Mouse (Mus musculus) frontal cortex, adult (tissue): ENCODE measurements around the gene Jpt1.
"Not testable (repeated sequence)": the region's sequence is repeated elsewhere in the genome, so short reads cannot be mapped to it uniquely, and the experiment has no call there.

Source experiments
- ATAC-seq: cut with Nextera tagmentation; 2 replicates; pipeline ENCODE4 v1.9.2; 2017; ENCODE audit warnings: mild to moderate bottlenecking, moderate library complexity, mixed read lengths; ENCODE audit not compliant: low TSS enrichment

Gene Jpt1

DNA sequence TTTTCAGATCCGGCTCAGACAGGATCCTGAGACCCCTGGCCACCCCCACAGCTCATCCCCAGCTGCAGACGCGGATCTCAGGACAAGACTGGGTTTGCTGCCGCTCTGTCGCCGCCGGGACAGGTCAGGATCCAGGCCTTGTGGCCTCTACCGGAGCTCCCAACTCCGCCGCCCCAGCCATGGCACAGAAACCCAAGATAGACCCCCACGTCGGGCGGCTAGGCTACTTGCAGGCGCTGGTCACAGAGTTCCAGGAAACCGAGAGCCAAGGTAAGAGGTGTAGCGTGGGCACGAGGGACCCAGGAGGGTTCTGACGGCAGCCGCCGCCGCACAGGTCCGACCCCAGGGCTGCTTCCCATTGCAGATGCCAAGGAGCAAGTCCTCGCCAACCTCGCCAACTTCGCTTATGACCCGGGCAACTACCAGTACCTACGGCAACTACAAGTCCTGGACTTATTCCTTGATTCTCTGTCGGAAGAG is 38.4 kb downstream of the Jpt1 start:
- ATAC-seq, result no peak

DNA sequence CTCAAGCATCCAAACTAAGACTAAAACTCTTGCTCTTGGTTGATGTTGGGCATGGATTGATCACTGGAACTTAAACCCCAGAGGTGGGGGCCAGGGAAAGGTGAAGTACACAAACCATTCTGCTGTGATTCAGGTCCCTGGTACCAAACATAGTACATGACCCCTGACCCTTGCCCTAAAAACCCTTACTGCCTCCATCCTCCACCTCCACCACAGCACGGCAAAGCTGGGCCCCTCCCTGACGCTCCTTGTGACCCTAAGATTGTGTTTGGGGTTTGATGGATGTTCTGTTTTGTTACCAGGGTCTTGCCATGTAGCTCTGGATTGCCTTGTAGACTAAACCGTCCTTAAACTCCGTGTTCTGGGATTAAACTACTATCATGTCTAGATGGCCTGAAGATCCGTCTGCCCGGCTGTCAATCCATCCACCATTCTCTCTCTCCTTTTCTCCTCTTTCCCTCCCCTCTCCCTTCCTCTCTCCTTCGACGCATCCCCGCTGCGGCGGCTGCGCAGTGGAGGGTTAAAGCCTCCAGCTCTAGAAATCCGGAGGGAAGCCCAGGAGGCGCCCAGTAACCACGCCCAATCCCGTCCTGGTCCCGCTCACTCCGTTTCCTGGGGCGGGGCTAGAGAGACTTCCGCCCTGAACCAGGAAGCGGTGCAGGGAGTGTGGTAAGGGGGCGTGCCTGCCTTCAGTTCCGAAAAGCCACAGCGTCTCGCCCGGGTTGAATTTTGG is 39.0 kb downstream of the Jpt1 start, which contains the start of gene Armc7:
Gene Armc7 (plus strand): TSS at position 643 of the 733 bp plus-strand sequence.
- peak; percentile 90 for ATAC-seq

DNA sequence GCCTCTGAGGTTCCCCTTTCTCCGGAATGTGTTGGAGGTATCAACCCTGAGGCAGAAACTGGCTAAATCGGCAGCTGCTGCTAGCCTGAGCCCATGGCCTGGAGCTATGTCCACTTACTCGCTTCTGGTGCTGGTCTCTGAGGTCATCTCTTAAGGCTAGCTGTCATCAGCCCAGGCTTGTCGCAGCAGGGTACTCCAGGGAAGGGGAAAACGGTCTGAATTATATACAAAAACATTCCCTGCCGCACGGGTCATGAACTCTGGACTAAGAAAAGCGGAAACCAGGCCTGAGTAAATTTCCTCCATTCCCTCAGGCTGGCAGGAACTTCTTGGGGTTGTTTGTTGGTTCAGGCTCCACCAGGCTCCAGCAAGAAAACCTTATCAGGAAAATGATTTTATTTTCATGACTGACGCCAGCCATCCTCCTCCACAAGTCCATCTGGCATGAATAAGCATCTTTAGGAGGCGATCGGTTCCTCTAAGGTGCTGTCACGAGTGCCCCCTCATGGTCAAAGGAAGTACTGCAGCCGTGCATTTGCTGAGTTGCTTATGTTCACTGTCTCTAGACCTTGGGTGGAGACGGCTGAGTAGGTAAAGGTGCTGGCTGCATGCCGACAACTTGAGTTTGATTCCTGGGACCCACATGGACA is 40.4 kb downstream of the Jpt1 start:
- ATAC-seq, result peak; percentile 61; the same call in 1 of the 2 replicates

DNA sequence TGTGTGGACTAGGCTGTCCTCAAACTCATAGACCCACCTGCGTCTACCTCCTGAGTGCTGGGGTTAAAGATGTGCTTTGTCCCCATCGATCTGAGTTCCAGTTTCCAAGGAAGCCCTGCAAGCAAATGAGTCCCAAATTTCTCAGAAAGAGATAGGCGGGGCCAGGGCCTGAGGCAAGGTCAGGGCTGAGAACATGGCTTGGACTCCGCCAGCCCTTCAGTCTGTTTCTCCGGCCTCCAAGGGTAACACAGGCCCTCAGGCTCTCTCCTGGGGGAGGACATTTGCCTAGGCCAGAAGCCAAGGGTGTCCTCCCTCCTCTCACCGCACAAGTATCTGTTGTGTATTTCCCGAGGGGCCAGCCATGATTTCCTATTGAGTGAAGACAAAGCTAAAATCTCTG is 42.0 kb downstream of the Jpt1 start:
- no peak for ATAC-seq

DNA sequence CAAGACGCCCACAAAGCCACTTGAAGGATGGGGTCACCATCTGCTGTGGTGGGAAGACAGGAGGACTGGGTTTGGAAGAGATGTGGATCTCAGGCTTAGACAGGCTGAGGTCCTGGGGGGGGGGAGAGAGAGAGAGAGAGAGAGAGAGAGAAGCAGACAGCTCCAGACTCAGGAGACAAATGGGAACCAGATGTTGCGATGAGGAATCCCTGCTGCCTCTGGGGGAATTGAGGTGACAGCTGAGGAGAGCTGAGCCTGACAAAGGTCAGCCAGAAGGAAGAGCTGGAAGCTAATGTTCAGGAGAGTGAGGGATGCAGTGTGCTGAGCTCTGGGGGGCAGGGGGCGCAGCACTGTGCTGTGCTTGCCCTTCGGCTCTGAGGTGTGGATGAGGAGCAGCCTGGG is 47.0 kb downstream of the Jpt1 start:
- no peak for ATAC-seq

DNA sequence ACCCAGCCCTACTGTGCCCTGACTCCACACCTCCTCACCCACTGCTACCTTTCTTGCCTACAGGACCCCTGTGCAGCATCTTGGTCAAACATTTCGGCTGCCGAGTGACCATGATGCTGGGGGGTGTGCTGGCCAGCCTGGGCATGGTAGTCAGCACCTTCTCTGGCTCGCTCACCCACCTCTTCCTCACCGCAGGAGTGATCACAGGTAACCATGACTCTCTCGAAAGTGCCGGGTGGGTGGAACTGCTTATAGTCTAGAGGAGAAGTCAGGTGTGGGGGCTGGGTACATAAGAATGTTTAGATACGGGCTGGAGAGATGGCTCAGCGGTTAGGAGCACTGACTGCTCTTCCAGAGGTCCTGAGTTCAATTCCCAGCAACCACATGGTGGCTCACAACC is 49.3 kb downstream of the Jpt1 start:
- no peak for ATAC-seq

DNA sequence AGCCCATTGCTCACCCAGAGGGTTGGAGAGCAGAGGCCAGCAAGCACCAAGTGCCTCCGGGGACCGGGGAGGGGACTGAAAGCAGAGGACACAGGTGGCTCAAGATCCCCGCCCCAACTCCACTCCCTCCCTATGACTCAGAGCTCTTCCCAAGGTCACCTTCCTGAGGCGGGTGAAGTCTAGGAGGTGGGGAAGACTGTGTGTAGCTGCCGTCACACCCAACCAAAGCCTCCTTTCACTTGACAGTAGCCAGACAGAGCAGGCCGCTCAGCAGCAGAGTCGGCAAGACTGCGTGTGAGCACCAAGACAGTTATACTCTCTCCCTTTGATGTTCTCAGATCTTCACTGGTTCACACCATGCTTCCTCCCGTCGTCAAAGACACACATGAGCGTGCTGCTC is 50.8 kb downstream of the Jpt1 start:
- no peak for ATAC-seq

DNA sequence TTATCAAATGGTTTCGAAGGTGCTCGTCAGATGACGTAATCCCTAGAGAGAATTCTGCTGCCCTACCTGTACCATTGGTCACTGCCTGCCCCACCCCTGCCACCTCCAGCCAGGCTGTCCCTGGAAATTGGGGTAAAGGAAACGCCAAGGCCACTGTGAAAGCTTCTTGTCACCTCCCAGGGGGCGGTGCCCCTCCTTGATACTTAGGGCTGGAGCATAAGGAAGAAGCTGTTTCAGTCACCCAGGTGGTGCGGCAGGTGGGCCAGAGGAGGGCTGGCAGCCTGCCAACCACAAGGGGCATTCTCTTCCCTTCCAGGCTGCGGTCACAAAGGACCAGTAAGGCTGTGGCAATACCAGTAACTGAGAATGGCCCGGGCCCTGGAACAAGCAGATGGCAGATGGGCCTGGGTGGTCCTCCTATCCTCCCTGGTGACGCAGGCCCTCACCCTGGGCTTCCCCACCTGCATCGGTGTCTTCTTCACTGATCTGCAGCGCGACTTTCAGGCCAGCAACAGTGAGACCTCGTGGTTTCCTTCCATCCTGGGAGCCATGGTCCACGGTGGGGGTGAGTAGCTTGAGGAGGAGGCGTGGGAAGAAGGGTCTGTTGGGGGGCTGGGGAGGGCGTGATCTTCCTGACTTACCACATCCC is 51.8 kb downstream of the Jpt1 start, which contains the start of gene Slc16a5:
Gene Slc16a5 (plus strand): TSS at position 232 of the 649 bp plus-strand sequence.
- no peak for ATAC-seq

DNA sequence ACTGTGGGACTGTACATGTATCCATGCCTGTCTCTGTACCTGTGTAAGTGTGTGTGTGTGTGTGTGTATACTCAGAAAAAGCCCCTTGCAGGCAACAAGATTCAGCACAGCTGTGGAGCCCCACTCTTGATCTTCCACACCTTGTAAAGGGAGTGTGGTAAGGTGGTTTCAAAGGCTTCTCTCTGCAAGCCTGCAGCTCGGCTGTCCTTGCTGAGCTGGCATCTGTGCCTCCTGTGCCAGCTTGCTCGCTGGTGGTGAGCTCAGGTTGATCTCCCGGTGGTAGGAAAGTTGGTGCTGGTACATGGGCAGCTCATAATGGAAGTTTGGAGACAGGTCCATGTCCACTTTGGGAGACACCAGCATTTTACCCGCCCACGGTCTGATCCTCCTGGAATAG is 52.3 kb downstream of the Jpt1 start:
- no peak for ATAC-seq

DNA sequence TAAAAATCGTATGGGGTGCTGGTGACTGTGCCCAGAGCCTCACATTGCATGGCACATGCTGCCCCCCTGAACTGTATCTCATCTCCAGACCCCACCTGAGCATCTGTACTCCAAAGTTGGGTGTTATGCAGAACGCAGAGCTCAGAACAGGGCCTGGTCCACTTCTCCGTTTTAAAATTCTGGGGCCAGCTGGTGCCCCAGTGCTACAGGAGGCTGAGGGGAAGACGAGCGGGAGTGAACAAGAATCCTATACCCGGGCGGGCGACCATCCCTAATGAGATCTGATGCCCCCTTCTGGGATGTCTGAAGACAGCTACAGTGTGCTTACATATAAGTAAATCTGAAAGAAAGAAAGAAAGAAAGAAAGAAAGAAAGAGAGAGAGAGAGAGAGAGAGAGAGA is 53.2 kb downstream of the Jpt1 start:
- no peak for ATAC-seq

DNA sequence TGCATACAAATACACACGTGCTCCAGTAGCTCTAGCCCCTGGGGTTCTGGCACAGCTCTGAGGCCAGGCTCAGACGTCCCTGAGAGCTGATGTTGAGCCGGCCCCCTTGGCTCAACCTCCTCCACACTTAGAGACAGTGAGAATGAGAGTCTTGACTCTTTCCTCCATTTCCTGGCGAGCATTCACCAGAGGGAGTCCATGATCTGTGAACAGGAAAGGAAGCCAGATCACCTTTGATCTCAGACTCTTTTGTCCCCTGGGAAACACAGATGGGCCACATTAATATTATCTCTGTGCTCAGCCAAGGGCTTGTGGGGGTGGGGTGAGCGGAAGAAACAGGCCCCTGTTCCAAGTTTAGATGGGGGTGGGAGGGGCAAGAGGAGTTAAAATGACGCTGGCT is 56.8 kb downstream of the Jpt1 start:
- no peak for ATAC-seq

DNA sequence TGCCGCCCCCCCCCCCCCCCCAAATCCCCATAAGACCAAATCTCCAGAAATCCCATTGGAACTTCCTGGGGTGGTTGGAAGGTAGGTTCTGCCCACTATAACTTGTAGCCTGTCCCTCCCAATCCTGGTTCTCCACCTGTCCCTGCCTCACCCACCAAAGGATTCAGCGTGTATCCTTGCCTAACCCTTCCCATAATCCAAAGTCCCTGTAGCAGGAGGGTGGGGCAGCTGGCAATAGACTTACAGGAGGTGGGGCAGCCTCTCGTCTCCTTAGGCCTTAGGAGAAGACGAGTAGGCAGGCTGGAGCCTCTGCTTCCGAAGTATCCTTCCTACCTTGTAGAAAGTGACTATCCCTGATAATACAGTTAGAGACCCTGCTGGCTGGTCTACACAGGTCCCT is 58.0 kb downstream of the Jpt1 start:
- no peak for ATAC-seq

DNA sequence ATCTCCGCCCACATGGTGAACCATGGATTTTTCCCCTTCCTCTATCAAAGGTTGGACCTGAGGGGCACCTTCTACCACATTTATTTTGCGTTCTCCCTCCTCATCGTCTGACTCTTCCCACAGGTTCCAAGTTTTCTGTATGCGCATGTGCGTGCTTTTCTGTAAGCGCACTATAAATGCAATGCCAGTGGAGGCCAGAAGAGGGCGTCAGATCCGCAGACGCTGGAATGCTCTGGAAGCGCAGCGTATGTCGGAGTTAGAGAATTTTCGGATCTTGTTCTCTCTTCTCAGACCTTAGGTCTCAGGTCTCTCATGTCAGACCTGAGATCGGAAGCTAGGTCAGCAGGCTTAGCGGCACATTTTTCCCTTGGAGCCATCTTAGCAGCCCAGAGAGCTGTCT is 58.6 kb downstream of the Jpt1 start:
- ATAC-seq, result no peak

DNA sequence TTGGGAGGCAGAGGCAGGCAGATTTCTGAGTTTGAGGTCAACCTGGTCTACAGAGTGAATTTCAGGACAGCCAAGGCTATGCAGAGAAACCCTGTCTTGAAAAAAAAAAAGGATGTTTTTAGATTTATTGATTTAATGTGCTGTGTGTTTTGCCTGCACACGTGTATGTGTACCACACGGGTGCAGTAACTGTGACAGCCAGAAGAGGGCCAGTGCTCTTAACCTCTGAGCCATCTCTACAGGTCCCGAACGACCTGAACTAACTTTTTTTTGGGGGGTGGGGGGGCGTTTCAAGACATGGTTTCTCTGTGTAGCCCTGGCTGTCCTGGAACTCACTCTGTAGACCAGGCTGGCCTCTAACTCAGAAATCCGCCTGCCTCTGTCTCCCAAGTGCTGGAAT is 59.4 kb downstream of the Jpt1 start:
- ATAC-seq, result not testable (repeated sequence)

DNA sequence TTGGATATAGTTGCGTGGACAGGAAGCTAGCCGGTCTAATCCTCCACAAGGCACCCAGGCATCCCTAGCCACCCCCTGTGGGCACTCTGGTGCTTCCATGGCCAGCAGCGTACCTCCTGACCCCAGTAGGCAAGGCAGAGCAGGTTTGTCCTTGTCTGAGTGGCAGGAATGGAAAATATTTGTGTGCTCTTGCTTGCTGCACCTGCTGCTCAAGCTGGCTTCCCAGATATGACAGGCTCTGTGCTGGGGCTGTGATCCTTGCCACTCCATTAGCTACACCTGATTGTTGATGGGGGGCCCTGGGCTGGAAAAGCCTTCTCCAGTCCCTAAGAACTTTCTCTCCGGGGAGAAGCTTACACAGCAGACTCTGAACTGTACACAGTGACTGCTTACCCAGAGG is 60.9 kb downstream of the Jpt1 start:
- ATAC-seq, result no peak

DNA sequence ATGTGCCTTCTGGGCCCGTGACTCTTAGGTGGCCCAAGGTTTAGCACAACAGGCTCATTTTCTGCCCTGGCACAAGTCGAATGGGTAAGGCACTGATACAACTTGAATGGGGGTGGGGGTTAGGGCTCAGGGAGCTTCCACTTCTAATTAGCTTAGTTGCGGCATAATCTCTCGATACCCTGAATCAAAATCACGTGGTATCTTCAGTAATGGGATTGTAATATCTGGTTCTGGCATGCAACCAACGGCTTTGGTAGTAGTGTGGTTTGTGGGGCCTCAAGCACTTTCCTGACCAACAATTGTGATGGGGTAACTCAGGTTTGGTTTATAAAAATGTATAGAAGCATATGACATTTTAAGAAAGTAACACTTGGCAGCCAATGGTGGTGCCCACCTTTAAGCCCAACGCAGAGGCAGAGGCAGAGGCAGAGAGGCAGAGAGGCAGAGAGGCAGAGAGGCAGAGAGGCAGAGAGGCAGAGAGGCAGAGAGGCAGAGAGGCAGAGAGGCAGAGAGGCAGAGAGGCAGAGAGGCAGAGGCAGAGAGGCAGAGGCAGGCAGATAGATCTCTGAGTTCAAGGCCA is 61.8 kb downstream of the Jpt1 start:
- ATAC-seq, result no peak

DNA sequence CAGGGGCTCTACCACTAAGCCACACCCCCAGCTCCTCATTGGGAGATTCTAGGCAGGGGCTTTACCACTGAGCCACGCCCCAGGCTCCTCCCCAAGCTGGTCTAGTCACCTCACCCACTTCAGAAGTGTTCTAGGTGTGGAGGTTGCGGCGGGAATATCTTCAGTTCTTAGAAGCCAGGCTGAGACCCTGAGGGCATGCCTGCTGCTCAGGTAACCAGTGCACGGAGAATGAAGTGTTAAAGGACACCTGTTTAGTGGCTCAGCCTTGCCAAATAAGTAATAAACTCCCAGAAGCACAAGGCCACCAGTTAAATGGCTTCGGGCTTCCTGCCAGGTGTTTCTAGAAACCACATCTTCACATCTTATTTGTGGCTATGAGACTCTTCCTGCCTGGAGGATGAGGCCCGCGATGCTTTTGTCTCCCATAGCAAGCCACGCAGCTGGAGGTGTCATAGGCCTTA is 62.4 kb downstream of the Jpt1 start:
- ATAC-seq, result no peak

DNA sequence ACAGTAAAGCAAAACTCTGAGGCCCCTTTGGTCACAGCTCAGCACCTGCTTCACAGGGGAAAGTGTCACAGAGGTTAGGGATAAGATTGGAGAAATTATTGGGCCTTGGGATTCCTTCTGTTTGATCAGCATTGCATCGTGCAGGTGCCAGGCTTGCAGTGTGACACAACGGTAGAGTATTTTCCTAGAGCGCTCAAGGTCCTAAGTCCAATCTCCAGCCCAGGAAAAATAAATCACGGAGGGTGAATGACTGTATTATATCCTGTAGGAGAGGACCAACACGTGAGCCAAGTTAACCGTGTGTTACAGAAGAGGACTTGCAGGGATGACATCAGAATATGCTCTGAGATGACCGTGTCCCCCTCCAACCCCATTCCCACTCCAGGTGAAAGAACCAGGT is 64.0 kb downstream of the Jpt1 start:
- ATAC-seq, result no peak

DNA sequence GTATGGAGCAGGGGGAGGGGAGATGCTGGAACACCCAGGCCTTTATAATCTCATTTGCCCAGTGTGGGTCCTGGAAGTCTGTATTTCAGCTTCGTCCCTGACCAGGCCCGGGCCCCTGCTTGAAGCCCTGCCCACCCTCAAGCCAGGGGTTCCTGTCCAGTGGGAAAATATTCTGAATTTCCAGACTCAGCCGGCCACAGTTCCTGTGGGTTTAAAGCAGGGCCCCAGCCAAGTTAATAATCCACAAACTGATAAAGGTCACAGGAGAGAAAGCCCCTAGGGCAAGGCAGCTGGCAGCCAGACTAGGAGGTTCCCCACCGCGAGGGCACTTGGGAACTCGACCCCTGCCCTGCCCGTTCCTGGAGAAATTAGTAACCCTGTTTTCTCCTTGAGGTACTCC is 65.2 kb downstream of the Jpt1 start:
- ATAC-seq, result no peak

DNA sequence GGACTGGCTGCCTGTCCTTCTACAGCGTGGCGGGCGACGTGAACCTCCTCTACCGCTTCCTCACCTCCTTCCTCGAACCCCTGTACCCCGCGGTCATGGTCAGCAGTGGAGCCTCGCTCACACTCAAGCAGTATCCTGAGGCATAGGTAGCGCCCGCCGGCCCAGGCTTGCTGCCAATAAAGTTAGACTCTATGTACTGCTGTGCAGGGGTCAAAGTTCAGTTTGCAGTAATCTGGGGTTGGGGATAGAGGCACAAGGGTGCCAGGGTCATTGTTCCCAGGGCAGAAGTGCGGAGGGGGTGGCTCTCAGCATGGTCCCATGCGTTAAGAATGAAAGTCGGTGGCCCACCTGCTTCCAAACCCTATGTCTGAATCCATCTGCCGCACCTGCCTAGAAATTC is 66.1 kb downstream of the Jpt1 start:
- ATAC-seq, result no peak
